Mouse (Mus musculus): ENCODE data around the gene Inf2. TPM values are rescaled to one million over a fixed set of nuclear protein-coding genes. Genes with fewer than 3 reads are reported as not detected.

Gene Inf2
- polyA plus RNA-seq, 1 experiment from 2014 or later, result 2.2 TPM

Small RNA genes within 50 kb of the gene (microRNA-seq; reads per million reads assigned to microRNA genes)
- not detected for gene Mir6939

Other genes with a start within 250 kb of the Inf2 start
- gene A530016L24Rik, start 99.3 kb upstream of the Inf2 start, polyA plus RNA-seq (2016; fragmentation: Nextera tagmentation; extraction: Ambion mirVana), result 0.10 and 0.13 TPM in 2 replicates
- gene Tmem179, start 72.0 kb upstream of the Inf2 start, polyA plus RNA-seq (2016; fragmentation: Nextera tagmentation; extraction: Ambion mirVana), result 16.4 and 17.9 TPM in 2 replicates
- 3.2 and 3.7 TPM in 2 replicates for gene Adssl1, start 31.3 kb downstream of the Inf2 start, polyA plus RNA-seq (2016; fragmentation: Nextera tagmentation; extraction: Ambion mirVana)
- 108 and 130 TPM in 2 replicates for gene Siva1, start 55.9 kb downstream of the Inf2 start, polyA plus RNA-seq (2016; fragmentation: Nextera tagmentation; extraction: Ambion mirVana)
- 184 and 201 TPM in 2 replicates for gene Akt1, start 86.1 kb downstream of the Inf2 start, polyA plus RNA-seq (2016; fragmentation: Nextera tagmentation; extraction: Ambion mirVana)
- gene Zbtb42, start 90.0 kb downstream of the Inf2 start, polyA plus RNA-seq (2016; fragmentation: Nextera tagmentation; extraction: Ambion mirVana), result 4.0 and 5.4 TPM in 2 replicates
- gene Cep170b, start 131.7 kb downstream of the Inf2 start, polyA plus RNA-seq (2016; fragmentation: Nextera tagmentation; extraction: Ambion mirVana), result 22.2 and 23.2 TPM in 2 replicates
- 5.1 and 5.8 TPM in 2 replicates for gene Pld4, start 171.9 kb downstream of the Inf2 start, polyA plus RNA-seq (2016; fragmentation: Nextera tagmentation; extraction: Ambion mirVana)
- gene Ahnak2, start 213.9 kb downstream of the Inf2 start, polyA plus RNA-seq (2016; fragmentation: Nextera tagmentation; extraction: Ambion mirVana), result 0.93 and 1.2 TPM in 2 replicates
- 16.5 and 18.6 TPM in 2 replicates for gene Clba1, start 220.2 kb downstream of the Inf2 start, polyA plus RNA-seq (2016; fragmentation: Nextera tagmentation; extraction: Ambion mirVana)
- 103 and 109 TPM in 2 replicates for gene Cdca4, start 240.6 kb downstream of the Inf2 start, polyA plus RNA-seq (2016; fragmentation: Nextera tagmentation; extraction: Ambion mirVana)